8 mouse cellular contexts compared by ENCODE assay signal in genomic region chr3:37418341-37418740, GRCm38 (mm10). TPM values are rescaled to one million over a fixed set of nuclear protein-coding genes. Genes with fewer than 3 reads are reported as not detected.
DNase-seq lines count a peak whose midpoint lies in the region; ATAC-seq and TF ChIP-seq lines count a peak whose summit lies in the region.
"Had no signal": no experiment of that assay in that cellular context is flagged by ENCODE, and none has a peak within 500 bp of the region (broad histone marks: within the 10 kb centered on the region; RNA-seq: fewer than 3 reads in every experiment).

No protein-coding gene starts in this region.

- DNase-seq in lung, embryonic 14.5 days: no peak
- no peak for DNase-seq in lung, postnatal 14 days
- no peak for DNase-seq in thymus, adult 2 months
- no peak for DNase-seq in frontal cortex, postnatal 10 days (ENCODE audit: low spot score in 2 of 2)
- DNase-seq: retina, postnatal 1 day had no signal

- H3K27ac ChIP-seq in lung, embryonic 14.5 days (ENCODE audit: low read depth): no peak overlapping the region
- H3K27ac ChIP-seq in forebrain, embryonic 12.5 days: no peak overlapping the region
- H3K27ac ChIP-seq in limb, embryonic 13.5 days: no peak overlapping the region
- peak overlapping the region; percentile 77; the same call in 1 of the 2 replicates for H3K27ac ChIP-seq in stomach, embryonic 14.5 days (ENCODE audit: low read length)
- H3K27ac ChIP-seq in thymus, adult 2 months (ENCODE audit: control insufficient read depth, insufficient read depth, low read length): no peak overlapping the region

- ATAC-seq in lung, embryonic 14.5 days (ENCODE audit: insufficient read depth): no peak
- ATAC-seq in forebrain, embryonic 12.5 days (ENCODE audit: low FRiP score): no peak
- ATAC-seq in limb, embryonic 13.5 days (ENCODE audit: low FRiP score, low read depth): no peak
- no peak for ATAC-seq in stomach, embryonic 14.5 days (ENCODE audit: insufficient number of reproducible peaks, insufficient read depth, low FRiP score, low read depth)

- no peaks in the 10 kb centered on the region for H3K9me3 ChIP-seq in lung, embryonic 14.5 days (ENCODE audit: low read depth, low read length)
- H3K9me3 ChIP-seq in forebrain, embryonic 12.5 days: no peaks in the 10 kb centered on the region
- H3K9me3 ChIP-seq in limb, embryonic 13.5 days: no peaks in the 10 kb centered on the region
- no peaks in the 10 kb centered on the region for H3K9me3 ChIP-seq in stomach, embryonic 14.5 days (ENCODE audit: control insufficient read depth, low read depth, low read length)

- 58% methylated on average over 5 of the region's 5 CpGs for WGBS in lung, embryonic 14.5 days
- WGBS in forebrain, embryonic 12.5 days: 85% methylated on average over 5 of the region's 5 CpGs
- 81% methylated on average over 5 of the region's 5 CpGs for WGBS in limb, embryonic 13.5 days
- 72% methylated on average over 5 of the region's 5 CpGs for WGBS in stomach, embryonic 14.5 days
- 74% methylated on average over 5 of the region's 5 CpGs for WGBS in thymus, adult 2 months

- TF ChIP-seq POLR2A in thymus, adult 2 months (IDR thresholded peaks at IDR 0.05; ENCODE audit: control insufficient read depth, extremely low read depth, insufficient read depth, low read length, poor library complexity): no peak

- H3K27me3 ChIP-seq in lung, embryonic 14.5 days (ENCODE audit: insufficient read depth, low read length): no peaks in the 10 kb centered on the region
- no peaks in the 10 kb centered on the region for H3K27me3 ChIP-seq in forebrain, embryonic 12.5 days
- no peaks in the 10 kb centered on the region for H3K27me3 ChIP-seq in limb, embryonic 13.5 days
- H3K27me3 ChIP-seq in stomach, embryonic 14.5 days (ENCODE audit: control insufficient read depth, insufficient read depth, low read length): no peaks in the 10 kb centered on the region
- no peaks in the 10 kb centered on the region for H3K27me3 ChIP-seq in thymus, adult 2 months (ENCODE audit: control insufficient read depth, insufficient read depth, low read length)

- H3K4me2 ChIP-seq in lung, embryonic 14.5 days: peak overlapping the region; percentile 84
- H3K4me2 ChIP-seq in forebrain, embryonic 12.5 days: peak overlapping the region; percentile 72
- H3K4me2 ChIP-seq in limb, embryonic 13.5 days (replicated peaks): peak overlapping the region; percentile 82
- peak overlapping the region; percentile 84 for H3K4me2 ChIP-seq in stomach, embryonic 14.5 days (replicated peaks; ENCODE audit: low read depth, low read length)

- peak overlapping the region; percentile 93 for H3K4me3 ChIP-seq in lung, embryonic 14.5 days (ENCODE audit: low read depth, low read length)
- peak overlapping the region; percentile 96 for H3K4me3 ChIP-seq in forebrain, embryonic 12.5 days (replicated peaks)
- peak overlapping the region; percentile 77 for H3K4me3 ChIP-seq in limb, embryonic 13.5 days
- H3K4me3 ChIP-seq in stomach, embryonic 14.5 days (ENCODE audit: low read depth, low read length): peak overlapping the region; percentile 54; the same call in 1 of the 2 replicates
- H3K4me3 ChIP-seq in thymus, adult 2 months (ENCODE audit: control insufficient read depth, insufficient read depth, low read length): no peak overlapping the region

- H3K4me1 ChIP-seq in lung, embryonic 14.5 days (ENCODE audit: insufficient read depth): peaks cover 9% of the 10 kb centered on the region; the same call in 1 of the 2 replicates
- peaks cover 19% of the 10 kb centered on the region for H3K4me1 ChIP-seq in forebrain, embryonic 12.5 days
- H3K4me1 ChIP-seq in limb, embryonic 13.5 days: peaks cover 17% of the 10 kb centered on the region
- peaks cover 12% of the 10 kb centered on the region for H3K4me1 ChIP-seq in stomach, embryonic 14.5 days (ENCODE audit: control insufficient read depth, insufficient read depth, low read length)
- H3K4me1 ChIP-seq in thymus, adult 2 months (replicated peaks; ENCODE audit: control insufficient read depth, insufficient read depth, low read length): peaks cover 4% of the 10 kb centered on the region

- peak overlapping the region; percentile 71; the same call in 1 of the 2 replicates for H3K9ac ChIP-seq in lung, embryonic 14.5 days
- peak overlapping the region; percentile 71; the same call in 1 of the 2 replicates for H3K9ac ChIP-seq in forebrain, embryonic 12.5 days
- peak overlapping the region; percentile 85 for H3K9ac ChIP-seq in limb, embryonic 13.5 days
- no peak overlapping the region for H3K9ac ChIP-seq in stomach, embryonic 14.5 days (replicated peaks; ENCODE audit: low read depth, low read length)

- no peak for TF ChIP-seq CTCF in lung, embryonic 14.5 days (IDR thresholded peaks at IDR 0.05; ENCODE audit: low read depth)
- TF ChIP-seq CTCF in thymus, adult 2 months (IDR thresholded peaks at IDR 0.05; ENCODE audit: borderline replicate concordance, control insufficient read depth, extremely low read depth, insufficient read depth, low read length, poor library complexity): no peak

- no peaks in the 10 kb centered on the region for H3K36me3 ChIP-seq in lung, embryonic 14.5 days (ENCODE audit: insufficient read depth)
- no peaks in the 10 kb centered on the region for H3K36me3 ChIP-seq in forebrain, embryonic 12.5 days (replicated peaks)
- no peaks in the 10 kb centered on the region for H3K36me3 ChIP-seq in limb, embryonic 13.5 days
- H3K36me3 ChIP-seq in stomach, embryonic 14.5 days (ENCODE audit: control insufficient read depth, insufficient read depth, low read length): no peaks in the 10 kb centered on the region
- H3K36me3 ChIP-seq in thymus, adult 2 months (ENCODE audit: control insufficient read depth, insufficient read depth, low read length): no peaks in the 10 kb centered on the region

RNA-seq across cellular contexts. Expression of gene Spata5, which starts 1.4 kb away (rescaled TPM):
- polyA plus RNA-seq in lung, embryonic 14.5 days (2014; fragmentation: Nextera tagmentation; extraction: Ambion mirVana): 36.9 and 42.0 TPM in 2 replicates
- polyA plus RNA-seq in forebrain, embryonic 12.5 days (2016; fragmentation: Nextera tagmentation; extraction: Ambion mirVana): 44.8 and 48.9 TPM in 2 replicates
- 40.3 and 44.6 TPM in 2 replicates for polyA plus RNA-seq in limb, embryonic 13.5 days (2015; fragmentation: Nextera tagmentation; extraction: Ambion mirVana)
- 40.8 and 42.2 TPM in 2 replicates for polyA plus RNA-seq in stomach, embryonic 14.5 days (2014; fragmentation: Nextera tagmentation; extraction: Ambion mirVana)
- polyA plus RNA-seq in thymus, adult 2 months (2012; rRNA removed): 2.0 and 3.2 TPM in 2 replicates

RNA-seq across cellular contexts. Expression of gene Nudt6, which starts 1.7 kb away (rescaled TPM):
- polyA plus RNA-seq in lung, embryonic 14.5 days (2014; fragmentation: Nextera tagmentation; extraction: Ambion mirVana): 4.6 and 7.4 TPM in 2 replicates
- 3.2 and 3.3 TPM in 2 replicates for polyA plus RNA-seq in forebrain, embryonic 12.5 days (2016; fragmentation: Nextera tagmentation; extraction: Ambion mirVana)
- polyA plus RNA-seq in limb, embryonic 13.5 days (2015; fragmentation: Nextera tagmentation; extraction: Ambion mirVana): 4.5 and 5.2 TPM in 2 replicates
- polyA plus RNA-seq in stomach, embryonic 14.5 days (2014; fragmentation: Nextera tagmentation; extraction: Ambion mirVana): 5.9 and 7.1 TPM in 2 replicates
- polyA plus RNA-seq in thymus, adult 2 months (2012; rRNA removed): 16.8 and 18.7 TPM in 2 replicates
